In the genomic region with DNA sequence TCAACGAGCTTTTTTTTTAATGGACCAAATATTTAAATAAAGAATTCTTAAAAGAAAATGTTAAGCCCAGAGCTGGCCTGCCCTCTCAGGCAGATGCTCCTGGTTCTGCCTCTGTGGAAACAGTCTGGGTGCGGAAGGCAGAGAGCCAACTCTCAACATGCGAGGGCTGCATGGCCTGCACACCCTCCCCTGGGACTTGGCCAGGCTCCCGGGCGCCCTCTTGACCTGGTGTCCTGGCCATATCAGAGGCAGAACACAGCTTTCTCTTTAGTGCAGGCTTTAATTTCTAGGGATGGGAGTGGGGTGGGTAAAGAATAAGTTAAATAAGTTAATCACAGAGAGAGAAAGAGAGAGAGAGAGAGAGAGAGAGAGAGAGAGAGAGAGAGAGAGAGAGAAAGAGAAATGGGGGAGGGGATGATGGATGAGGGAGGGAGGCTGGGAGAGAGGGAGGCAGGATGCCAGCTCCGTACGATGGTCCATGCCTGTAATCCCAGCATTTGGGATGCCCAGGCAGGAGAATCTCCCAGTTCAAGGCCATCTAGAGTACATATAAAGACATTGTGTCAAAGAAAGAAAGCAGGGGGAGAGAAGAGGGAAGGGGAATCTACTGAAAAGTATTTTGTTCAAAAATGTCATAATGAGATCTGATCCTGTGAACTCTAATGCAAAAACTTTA, we compare ENCODE assay signal across 7 mouse cellular contexts.
DNase-seq lines count a peak whose midpoint lies in the region; ATAC-seq and TF ChIP-seq lines count a peak whose summit lies in the region.

No protein-coding gene starts in this region.

- peak; percentile 61; the same call in 1 of the 2 replicates for ATAC-seq in hindbrain, embryonic 14.5 days (ENCODE audit: low FRiP score)
- ATAC-seq in liver, embryonic 12.5 days = peak; percentile 70; the same call in 1 of the 2 replicates
- ATAC-seq in megakaryocyte-erythroid progenitor cell, adult 5-6 weeks (replicated peaks; ENCODE audit: low FRiP score, low TSS enrichment, poor library complexity, severe bottlenecking) = no peak

- 0 out of 2 replicates have a peak overlapping the region, but pooled peaks have one; percentile 31 for H3K9ac ChIP-seq in hindbrain, embryonic 14.5 days
- no peak overlapping the region for H3K9ac ChIP-seq in liver, embryonic 12.5 days

- no peak overlapping the region for H3K27ac ChIP-seq in gastrocnemius, adult 2 months
- H3K27ac ChIP-seq in hindbrain, embryonic 14.5 days = peak overlapping the region; percentile 14; the same call in 1 of the 2 replicates
- H3K27ac ChIP-seq in liver, embryonic 12.5 days = no peak overlapping the region

- H3K4me1 ChIP-seq in hindbrain, embryonic 14.5 days (replicated peaks; ENCODE audit: control insufficient read depth, insufficient read depth, low read length) = 0 out of 2 replicates have a peak, but pooled peaks cover 6% of the 10 kb centered on the region
- H3K4me1 ChIP-seq in liver, embryonic 12.5 days = no peaks in the 10 kb centered on the region

- TF ChIP-seq CTCF in gastrocnemius, adult 2 months (IDR thresholded peaks at IDR 0.05) = no peak

- DNase-seq in right cerebral cortex, postnatal 14 days = peak; percentile 25
- no peak for DNase-seq in right cerebral cortex, postnatal 25 days
- DNase-seq in gastrocnemius, adult 2 months = peak; percentile 69
- no peak for DNase-seq in hindbrain, embryonic 14.5 days (ENCODE audit: low spot score)
- peak; percentile 76 for DNase-seq in ovary, postnatal 36 days (ENCODE audit: low spot score)

- H3K4me2 ChIP-seq in hindbrain, embryonic 14.5 days (replicated peaks) = no peak overlapping the region
- no peak overlapping the region for H3K4me2 ChIP-seq in liver, embryonic 12.5 days

- H3K4me3 ChIP-seq in gastrocnemius, adult 2 months = no peak overlapping the region
- no peak overlapping the region for H3K4me3 ChIP-seq in hindbrain, embryonic 14.5 days (replicated peaks; ENCODE audit: low read length)
- H3K4me3 ChIP-seq in liver, embryonic 12.5 days = no peak overlapping the region

- WGBS in hindbrain, embryonic 14.5 days = 37% methylated on average over 7 of the region's 7 CpGs
- 62% methylated on average over 7 of the region's 7 CpGs for WGBS in liver, embryonic 12.5 days (ENCODE audit: insufficient replicate concordance)

- H3K9me3 ChIP-seq in hindbrain, embryonic 14.5 days (ENCODE audit: control insufficient read depth, low read length) = no peaks in the 10 kb centered on the region
- H3K9me3 ChIP-seq in liver, embryonic 12.5 days (replicated peaks) = 0 out of 2 replicates have a peak, but pooled peaks cover 8% of the 10 kb centered on the region

- H3K36me3 ChIP-seq in hindbrain, embryonic 14.5 days (replicated peaks; ENCODE audit: control insufficient read depth, insufficient read depth) = no peaks in the 10 kb centered on the region
- no peaks in the 10 kb centered on the region for H3K36me3 ChIP-seq in liver, embryonic 12.5 days

- H3K27me3 ChIP-seq in hindbrain, embryonic 14.5 days (ENCODE audit: control insufficient read depth, insufficient read depth, low read length) = no peaks in the 10 kb centered on the region
- H3K27me3 ChIP-seq in liver, embryonic 12.5 days (replicated peaks) = no peaks in the 10 kb centered on the region

- intact Hi-C loops in gastrocnemius, adult 2 months (cut with DNase I) = no loop called here

Comparison
In these comparisons a context has a peak if more than half of its experiments do, and no peak if none do; other contexts are left out.
1. DNase-seq: peak in right cerebral cortex, postnatal 14 days (single experiment), gastrocnemius, adult 2 months (single experiment) and ovary, postnatal 36 days (single experiment); none in right cerebral cortex, postnatal 25 days (single experiment) and hindbrain, embryonic 14.5 days (single experiment).